Mouse (Mus musculus): ENCODE measurements around the gene Nt5c1b. TPM values are rescaled to one million over a fixed set of nuclear protein-coding genes. Genes with fewer than 3 reads are reported as not detected.

The Nt5c1b gene
- polyA plus RNA-seq, 1 experiment from 2014 or later: not detected

GRCm38 (mm10) chr12:10425982-10426863 lies 56.5 kb downstream of the Nt5c1b start:
- ATAC-seq (ENCODE audit: low FRiP score): no peak
- no peaks in the 10 kb centered on the region for H3K27me3 ChIP-seq
- no peak overlapping the region for H3K9ac ChIP-seq
- H3K4me2 ChIP-seq (replicated peaks): no peak overlapping the region
- H3K27ac ChIP-seq: no peak overlapping the region
- H3K9me3 ChIP-seq (replicated peaks): no peaks in the 10 kb centered on the region
- no peaks in the 10 kb centered on the region for H3K36me3 ChIP-seq
- 0 out of 2 replicates have a peak, but pooled peaks cover 2% of the 10 kb centered on the region for H3K4me1 ChIP-seq
- 45% methylated on average over 9 of the region's 9 CpGs for WGBS
- no peak overlapping the region for H3K4me3 ChIP-seq

GRCm38 (mm10) chr12:10430999-10431398 lies 61.2 kb downstream of the Nt5c1b start:
- Histone ChIP-seq H3K9ac (no peak overlapping the region), H3K36me3 (no peaks in the 10 kb centered on the region), H3K4me2 (replicated peaks) (no peak overlapping the region), H3K27ac (no peak overlapping the region), H3K9me3 (replicated peaks) (no peaks in the 10 kb centered on the region), H3K4me3 (no peak overlapping the region), H3K27me3 (no peaks in the 10 kb centered on the region), H3K4me1 (no peaks in the 10 kb centered on the region)
- ATAC-seq (ENCODE audit: low FRiP score): no peak
- 92% methylated on average over 1 of the region's 1 CpGs for WGBS

GRCm38 (mm10) chr12:10438054-10439001 lies 68.6 kb downstream of the Nt5c1b start:
- peak; percentile 66; the same call in 1 of the 2 replicates for ATAC-seq (ENCODE audit: low FRiP score)
- 33% methylated on average over 15 of the region's 15 CpGs for whole genome bisulfite sequencing

More at GRCm38 (mm10) chr12:10438054-10439001, 68.6 kb downstream of the Nt5c1b start:
- H3K4me2 ChIP-seq (replicated peaks): no peak overlapping the region
- no peak overlapping the region for H3K9ac ChIP-seq
- no peaks in the 10 kb centered on the region for H3K9me3 ChIP-seq (replicated peaks)
- H3K36me3 ChIP-seq: no peaks in the 10 kb centered on the region
- H3K27ac ChIP-seq: no peak overlapping the region
- H3K27me3 ChIP-seq: no peaks in the 10 kb centered on the region
- H3K4me3 ChIP-seq: no peak overlapping the region
- peaks cover 6% of the 10 kb centered on the region for H3K4me1 ChIP-seq

Other genes starting within 250 kb of the Nt5c1b start
- gene Rdh14, start 20.8 kb downstream of the Nt5c1b start, polyA plus RNA-seq (2016; fragmentation: Nextera tagmentation; extraction: Ambion mirVana): 33.2 and 34.5 TPM in 2 replicates